Mouse (Mus musculus): ENCODE results near the gene Dynll1. TPM values are rescaled to one million over a fixed set of nuclear protein-coding genes. Genes with fewer than 3 reads are reported as not detected.
A peak's percentile ranks its signal among the peaks of the same experiment; 100 is the strongest.

Gene Dynll1
- polyA plus RNA-seq, 1 experiment from 2014 or later, result 1,567 TPM

GRCm38 (mm10) chr5:115300035-115300744 lies 609 bp downstream of the Dynll1 start:
- H3K4me2 ChIP-seq, result peak overlapping the region; percentile 62
- H3K27ac ChIP-seq, result peak overlapping the region; percentile 95
- peak; percentile 8; the same call in 1 of the 2 replicates for ATAC-seq (ENCODE audit: insufficient read depth, low FRiP score, low read depth)
- H3K36me3 ChIP-seq, result peaks cover 18% of the 10 kb centered on the region
- peaks cover 28% of the 10 kb centered on the region for H3K4me1 ChIP-seq
- H3K9ac ChIP-seq, result peak overlapping the region; percentile 95
- peak overlapping the region; percentile 95 for H3K4me3 ChIP-seq (replicated peaks)
- H3K27me3 ChIP-seq (replicated peaks), result no peaks in the 10 kb centered on the region
- WGBS, result under 1% methylated on average over 46 of the region's 46 CpGs
- H3K9me3 ChIP-seq, result no peaks in the 10 kb centered on the region

GRCm38 (mm10) chr5:115296347-115296746 lies 4.5 kb downstream of the Dynll1 start:
- Histone ChIP-seq H3K9ac (no peak overlapping the region), H3K9me3 (no peaks in the 10 kb centered on the region), H3K27me3 (replicated peaks) (no peaks in the 10 kb centered on the region), H3K4me1 (peaks cover 25% of the 10 kb centered on the region), H3K4me2 (no peak overlapping the region), H3K4me3 (replicated peaks) (no peak overlapping the region), H3K36me3 (peaks cover 18% of the 10 kb centered on the region), H3K27ac (peak overlapping the region; percentile 52)
- no peak for ATAC-seq (ENCODE audit: insufficient read depth, low FRiP score, low read depth)
- 57% methylated on average over 10 of the region's 10 CpGs for WGBS

- no peak for ATAC-seq (ENCODE audit: insufficient read depth, low FRiP score, low read depth)
- 88% methylated on average over 8 of the region's 8 CpGs for WGBS
- H3K36me3 ChIP-seq, result peaks cover 29% of the 10 kb centered on the region
Observed at GRCm38 (mm10) chr5:115294173-115294572, 6.6 kb downstream of the Dynll1 start.

GRCm38 (mm10) chr5:115284735-115285134 lies 16.1 kb downstream of the Dynll1 start:
- WGBS, result 85% methylated on average over 3 of the region's 3 CpGs
- Histone ChIP-seq H3K27me3 (replicated peaks) (no peaks in the 10 kb centered on the region), H3K9ac (no peak overlapping the region), H3K4me1 (peaks cover 4% of the 10 kb centered on the region), H3K27ac (no peak overlapping the region), H3K9me3 (no peaks in the 10 kb centered on the region), H3K36me3 (peaks cover 18% of the 10 kb centered on the region), H3K4me2 (no peak overlapping the region), H3K4me3 (replicated peaks) (no peak overlapping the region)
- no peak for ATAC-seq (ENCODE audit: insufficient read depth, low FRiP score, low read depth)

More at GRCm38 (mm10) chr5:115294173-115294572, 6.6 kb downstream of the Dynll1 start:
- Histone ChIP-seq H3K4me2 (no peak overlapping the region), H3K27ac (no peak overlapping the region), H3K27me3 (replicated peaks) (no peaks in the 10 kb centered on the region), H3K9ac (no peak overlapping the region), H3K4me3 (replicated peaks) (no peak overlapping the region), H3K4me1 (peaks cover 21% of the 10 kb centered on the region), H3K9me3 (no peaks in the 10 kb centered on the region)

- ATAC-seq (ENCODE audit: insufficient read depth, low FRiP score, low read depth), result no peak
- Histone ChIP-seq H3K9ac (peak overlapping the region; percentile 83), H3K4me1 (peaks cover 4% of the 10 kb centered on the region), H3K36me3 (peaks cover 13% of the 10 kb centered on the region), H3K27me3 (replicated peaks) (no peaks in the 10 kb centered on the region), H3K4me3 (replicated peaks) (peak overlapping the region; percentile 92), H3K4me2 (peak overlapping the region; percentile 87), H3K9me3 (no peaks in the 10 kb centered on the region), H3K27ac (peak overlapping the region; percentile 60; the same call in 1 of the 2 replicates)
- WGBS, result 5% methylated on average over 17 of the region's 17 CpGs
Observed at GRCm38 (mm10) chr5:115280050-115280687, 20.6 kb downstream of the Dynll1 start.

GRCm38 (mm10) chr5:115279226-115280049 lies 21.4 kb downstream of the Dynll1 start, which contains the start of gene Coq5:
Coq5 (plus strand) TSS chr5:115279666.
- peak; percentile 87 for ATAC-seq (ENCODE audit: insufficient read depth, low FRiP score, low read depth)
- no peaks in the 10 kb centered on the region for H3K27me3 ChIP-seq (replicated peaks)
- 3% methylated on average over 45 of the region's 45 CpGs for WGBS

GRCm38 (mm10) chr5:115278785-115279184 lies 22.0 kb downstream of the Dynll1 start:
- H3K36me3 ChIP-seq, result peaks cover 4% of the 10 kb centered on the region; the same call in 1 of the 2 replicates
- no peaks in the 10 kb centered on the region for H3K27me3 ChIP-seq (replicated peaks)
- H3K4me1 ChIP-seq, result peaks cover 4% of the 10 kb centered on the region
- no peak overlapping the region for H3K4me2 ChIP-seq
- 59% methylated on average over 2 of the region's 2 CpGs for WGBS
- no peak overlapping the region for H3K27ac ChIP-seq
- H3K4me3 ChIP-seq (replicated peaks), result no peak overlapping the region
- no peaks in the 10 kb centered on the region for H3K9me3 ChIP-seq
- no peak overlapping the region for H3K9ac ChIP-seq
- ATAC-seq (ENCODE audit: insufficient read depth, low FRiP score, low read depth), result no peak

More at GRCm38 (mm10) chr5:115279226-115280049, 21.4 kb downstream of the Dynll1 start, which contains the start of gene Coq5:
- Histone ChIP-seq H3K4me1 (peaks cover 4% of the 10 kb centered on the region), H3K9me3 (no peaks in the 10 kb centered on the region), H3K4me3 (replicated peaks) (peak within 1 kb of the TSS; percentile 92), H3K4me2 (peak within 1 kb of the TSS; percentile 87), H3K9ac (peak within 1 kb of the TSS; percentile 83), H3K36me3 (peaks cover 9% of the 10 kb centered on the region), H3K27ac (peak within 1 kb of the TSS; percentile 60; the same call in 1 of the 2 replicates)

GRCm38 (mm10) chr5:115278053-115278452 lies 22.7 kb downstream of the Dynll1 start:
- Histone ChIP-seq H3K4me1 (peaks cover 4% of the 10 kb centered on the region), H3K9ac (no peak overlapping the region), H3K36me3 (no peaks in the 10 kb centered on the region), H3K4me3 (replicated peaks) (no peak overlapping the region), H3K9me3 (no peaks in the 10 kb centered on the region), H3K4me2 (no peak overlapping the region), H3K27ac (no peak overlapping the region), H3K27me3 (replicated peaks) (no peaks in the 10 kb centered on the region)
- 76% methylated on average over 1 of the region's 1 CpGs for WGBS
- ATAC-seq (ENCODE audit: insufficient read depth, low FRiP score, low read depth), result no peak

GRCm38 (mm10) chr5:115275998-115276397 lies 24.8 kb downstream of the Dynll1 start:
- 40% methylated on average over 14 of the region's 14 CpGs for WGBS
- Histone ChIP-seq H3K27ac (no peak overlapping the region), H3K9me3 (no peaks in the 10 kb centered on the region), H3K9ac (no peak overlapping the region), H3K27me3 (replicated peaks) (no peaks in the 10 kb centered on the region), H3K4me1 (peaks cover 5% of the 10 kb centered on the region), H3K36me3 (no peaks in the 10 kb centered on the region), H3K4me2 (no peak overlapping the region), H3K4me3 (replicated peaks) (no peak overlapping the region)
- no peak for ATAC-seq (ENCODE audit: insufficient read depth, low FRiP score, low read depth)

- H3K4me1 ChIP-seq, result peaks cover 13% of the 10 kb centered on the region
- ATAC-seq (ENCODE audit: insufficient read depth, low FRiP score, low read depth), result no peak
- H3K4me2 ChIP-seq, result no peak overlapping the region
- H3K27me3 ChIP-seq (replicated peaks), result no peaks in the 10 kb centered on the region
- WGBS, result 85% methylated on average over 1 of the region's 1 CpGs
- no peaks in the 10 kb centered on the region for H3K36me3 ChIP-seq
- H3K4me3 ChIP-seq (replicated peaks), result no peak overlapping the region
- H3K9ac ChIP-seq, result no peak overlapping the region
- H3K9me3 ChIP-seq, result no peaks in the 10 kb centered on the region
- no peak overlapping the region for H3K27ac ChIP-seq
Observed at GRCm38 (mm10) chr5:115274771-115275170, 26.0 kb downstream of the Dynll1 start.

GRCm38 (mm10) chr5:115274353-115274752 lies 26.4 kb downstream of the Dynll1 start:
- Histone ChIP-seq H3K27me3 (replicated peaks) (no peaks in the 10 kb centered on the region), H3K9me3 (no peaks in the 10 kb centered on the region), H3K4me3 (replicated peaks) (no peak overlapping the region), H3K27ac (no peak overlapping the region), H3K9ac (no peak overlapping the region), H3K36me3 (no peaks in the 10 kb centered on the region), H3K4me2 (no peak overlapping the region), H3K4me1 (peaks cover 17% of the 10 kb centered on the region)
- 62% methylated on average over 1 of the region's 1 CpGs for WGBS
- no peak for ATAC-seq (ENCODE audit: insufficient read depth, low FRiP score, low read depth)

Measured in stomach, embryonic 15.5 days (tissue).